Mouse (Mus musculus): ENCODE results near the gene Tas2r117. TPM values are rescaled to one million over a fixed set of nuclear protein-coding genes. Genes with fewer than 3 reads are reported as not detected.

Gene Tas2r117
- total RNA-seq (2023): not detected in 4 replicates

GRCm38 (mm10) chr6:132802518-132802917, at the start of gene Tas2r117:
TSS of gene Tas2r117 (plus strand) at chr6:132802818.

GRCm38 (mm10) chr6:132754430-132754829, 48.2 kb upstream of the Tas2r117 start, which contains the start of gene Tas2r124:
TSS of gene Tas2r124 (plus strand) at chr6:132754730.

GRCm38 (mm10) chr6:132761831-132762230, 40.8 kb upstream of the Tas2r117 start, which contains the start of gene Tas2r102:
TSS of gene Tas2r102 (plus strand) at chr6:132762131.

GRCm38 (mm10) chr6:132778062-132778461, 24.6 kb upstream of the Tas2r117 start, which contains the start of gene Tas2r136:
TSS of gene Tas2r136 (minus strand) at chr6:132778162.

GRCm38 (mm10) chr6:132846842-132847241, 44.2 kb downstream of the Tas2r117 start, which contains the start of gene Tas2r123:
TSS of gene Tas2r123 (plus strand) at chr6:132847142.

Other genes starting within 250 kb of the Tas2r117 start
- not detected in 4 replicates for gene Prh1, start 233.0 kb upstream of the Tas2r117 start, total RNA-seq (2023)
- gene Prp2, start 206.9 kb upstream of the Tas2r117 start, total RNA-seq (2023): not detected in 4 replicates
- gene A630073D07Rik, start 151.3 kb upstream of the Tas2r117 start, total RNA-seq (2023): not detected in 4 replicates
- gene Tas2r120, start 145.9 kb upstream of the Tas2r117 start, total RNA-seq (2023): not detected in 4 replicates
- gene Tas2r121, start 101.8 kb upstream of the Tas2r117 start, total RNA-seq (2023): not detected in 4 replicates
- not detected in 4 replicates for gene Tas2r122, start 90.9 kb upstream of the Tas2r117 start, total RNA-seq (2023)
- gene Tas2r115, start 64.8 kb upstream of the Tas2r117 start, total RNA-seq (2023): not detected in 4 replicates
- gene Tas2r124, start 48.1 kb upstream of the Tas2r117 start, total RNA-seq (2023): not detected in 4 replicates
- gene Tas2r102, start 40.7 kb upstream of the Tas2r117 start, total RNA-seq (2023): not detected in 4 replicates
- gene Tas2r136, start 24.7 kb upstream of the Tas2r117 start, total RNA-seq (2023): not detected in 4 replicates
- not detected in 4 replicates for gene Tas2r123, start 44.3 kb downstream of the Tas2r117 start, total RNA-seq (2023)
- not detected in 4 replicates for gene Tas2r116, start 52.6 kb downstream of the Tas2r117 start, total RNA-seq (2023)
- gene Tas2r110, start 65.2 kb downstream of the Tas2r117 start, total RNA-seq (2023): not detected in 4 replicates
- gene Tas2r113, start 90.2 kb downstream of the Tas2r117 start, total RNA-seq (2023): not detected in 4 replicates
- gene Tas2r125, start 106.8 kb downstream of the Tas2r117 start, total RNA-seq (2023): not detected in 4 replicates
- not detected in 4 replicates for gene Tas2r129, start 148.3 kb downstream of the Tas2r117 start, total RNA-seq (2023)
- not detected in 4 replicates for gene Tas2r131, start 155.1 kb downstream of the Tas2r117 start, total RNA-seq (2023)
- not detected in 4 replicates for gene Tas2r109, start 178.1 kb downstream of the Tas2r117 start, total RNA-seq (2023)
- gene Tas2r103, start 234.3 kb downstream of the Tas2r117 start, total RNA-seq (2023): not detected in 4 replicates

Measured in B cell, adult 62 days (primary cell).